Mouse (Mus musculus) kidney, adult 11 months (tissue): Measurements from ENCODE around the gene Apba1.
A peak's percentile ranks its signal among the peaks of the same experiment; 100 is the strongest.

Source experiments
- DNase-seq: peaks from one replicate; pipeline ENCODE4 v3.0.0; 2022

Apba1 gene

DNA sequence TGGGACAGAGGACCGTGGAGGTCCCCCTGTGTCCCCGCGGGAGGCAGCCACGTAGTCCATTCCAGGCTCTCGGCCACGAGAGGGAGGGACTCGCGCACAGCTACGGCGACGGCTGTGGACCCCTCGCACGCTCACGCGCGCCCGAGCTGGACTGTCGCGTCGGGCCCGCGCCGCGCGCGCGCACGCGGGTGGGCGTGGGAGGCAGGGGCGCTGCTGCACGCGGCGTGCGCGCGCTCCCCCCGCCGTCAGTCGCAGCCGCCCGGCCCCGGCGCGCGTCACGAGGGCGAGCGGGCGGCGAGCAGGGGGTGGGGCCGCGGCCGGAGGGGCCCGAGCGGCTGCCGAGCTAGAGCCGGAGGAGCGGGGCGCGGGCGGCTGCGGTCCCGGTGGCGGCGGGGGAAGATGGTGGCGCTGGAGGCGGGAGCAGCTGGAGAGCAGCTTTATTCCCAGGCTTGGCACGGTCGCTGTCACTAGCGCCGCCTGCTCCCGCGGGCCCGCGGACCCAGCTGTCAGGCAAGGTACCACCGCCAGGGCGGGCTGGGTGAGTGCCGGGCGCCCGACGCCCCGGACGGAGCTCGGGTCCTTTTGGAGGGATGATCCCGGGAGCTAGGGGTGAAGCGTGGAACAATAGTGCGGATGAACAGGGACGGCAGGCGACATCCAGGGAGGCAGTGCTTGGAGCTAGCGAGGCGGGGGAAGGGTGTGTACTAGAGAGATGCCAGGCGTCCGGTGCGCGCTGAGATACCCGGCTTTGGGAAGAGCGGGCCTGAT lies at the start of gene Apba1:
TSS of gene Apba1 (plus strand) at position 334 of the 768 bp plus-strand sequence.
- DNase-seq: no peak

DNA sequence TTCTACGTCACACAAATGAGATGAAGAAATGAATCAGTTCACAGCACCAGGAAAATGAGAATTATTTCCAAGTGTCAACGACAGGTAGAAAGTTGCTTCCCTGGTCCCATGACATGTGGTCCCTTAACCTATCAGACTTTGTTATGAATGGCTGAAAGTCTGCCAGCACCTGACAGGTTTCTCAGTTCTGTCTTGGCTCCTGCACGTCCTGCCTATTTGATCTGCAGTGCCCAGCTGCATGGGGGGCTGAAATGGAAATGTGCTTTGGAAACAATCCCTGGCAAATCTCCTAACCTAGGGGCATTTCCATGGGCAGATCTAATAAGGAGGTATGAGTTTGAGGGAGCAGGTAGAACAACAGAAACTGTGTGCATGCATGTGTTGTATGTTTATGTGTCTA lies 12.2 kb upstream of the Apba1 start:
- DNase-seq: no peak

DNA sequence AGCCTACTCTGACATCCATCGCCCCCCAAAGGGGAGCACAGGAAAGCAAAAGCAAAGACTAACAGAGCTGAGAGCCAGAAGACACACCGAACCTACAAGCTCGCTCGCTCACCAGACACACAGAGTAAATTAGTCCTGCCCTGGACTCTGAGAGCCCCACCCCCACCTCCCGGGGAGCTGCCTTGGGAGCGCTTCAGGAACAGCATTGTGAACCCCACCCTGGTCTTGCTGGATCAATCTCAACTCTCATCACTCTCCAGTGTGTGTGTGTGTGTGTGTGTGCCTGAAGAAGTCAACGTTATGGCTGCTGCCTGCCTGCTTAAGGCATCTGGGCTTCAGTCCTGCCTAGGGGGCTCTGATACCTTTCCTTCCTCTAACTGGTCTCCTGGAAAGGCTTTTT lies 1.7 kb upstream of the Apba1 start:
- DNase-seq: no peak

DNA sequence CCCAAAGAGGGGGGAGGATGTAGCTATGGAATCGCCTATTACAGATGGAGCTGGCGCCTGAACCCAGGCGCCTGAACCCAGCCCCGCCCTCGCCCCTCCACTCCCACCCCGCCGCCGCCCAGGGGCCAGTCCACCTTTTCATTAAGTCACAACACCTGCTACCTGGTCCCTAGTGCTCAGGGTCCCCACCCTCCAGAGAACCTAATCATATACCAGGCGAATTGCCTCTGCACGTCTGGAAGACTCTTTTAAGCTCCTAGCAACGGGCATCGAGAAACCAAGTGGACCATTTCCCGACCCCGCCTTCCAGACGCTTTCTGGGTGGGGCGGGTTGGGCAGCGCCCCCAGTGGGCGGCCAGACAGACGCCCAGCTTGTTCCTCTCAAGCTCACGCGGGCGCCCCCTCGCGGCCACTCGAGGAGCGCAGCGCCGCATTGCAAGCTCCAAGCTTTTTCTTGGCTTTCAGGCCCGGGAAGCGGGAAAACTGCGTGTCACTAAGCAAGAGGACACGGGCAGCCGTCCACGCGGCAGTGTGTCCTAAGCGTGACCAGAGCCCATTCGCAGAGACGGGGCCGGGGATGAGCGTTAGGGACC lies 630 bp upstream of the Apba1 start:
- peak; percentile 87 for DNase-seq

DNA sequence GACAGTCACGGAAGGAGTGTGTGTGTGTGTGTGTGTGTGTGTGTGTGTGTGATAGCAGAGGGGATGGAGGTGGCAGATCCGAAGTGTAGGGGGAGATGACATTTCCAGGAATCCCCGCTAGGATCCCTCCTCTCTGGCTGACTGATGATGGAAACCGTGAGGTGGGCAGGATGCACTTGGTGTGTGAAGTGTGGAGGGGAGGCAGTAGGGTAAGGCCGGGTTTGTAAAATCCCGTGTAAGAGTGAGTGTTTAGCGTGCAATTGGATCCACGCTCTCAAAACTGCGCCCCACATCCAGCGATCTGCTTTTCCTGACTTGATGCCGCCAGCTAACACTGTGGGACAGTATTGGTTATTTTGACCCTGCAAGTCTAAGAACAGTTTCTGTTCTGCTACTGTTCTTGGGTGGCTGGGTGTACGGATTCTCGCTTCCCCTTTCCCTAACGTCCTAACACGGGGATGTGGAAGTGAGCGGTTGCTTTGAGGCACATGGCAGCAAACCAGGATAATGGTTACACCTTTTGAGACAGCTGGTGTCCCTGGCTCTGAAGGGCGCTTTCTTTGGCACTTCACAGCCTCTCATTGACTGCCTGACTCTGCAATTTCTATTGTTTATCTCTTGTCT lies 747 bp downstream of the Apba1 start:
- no peak for DNase-seq

DNA sequence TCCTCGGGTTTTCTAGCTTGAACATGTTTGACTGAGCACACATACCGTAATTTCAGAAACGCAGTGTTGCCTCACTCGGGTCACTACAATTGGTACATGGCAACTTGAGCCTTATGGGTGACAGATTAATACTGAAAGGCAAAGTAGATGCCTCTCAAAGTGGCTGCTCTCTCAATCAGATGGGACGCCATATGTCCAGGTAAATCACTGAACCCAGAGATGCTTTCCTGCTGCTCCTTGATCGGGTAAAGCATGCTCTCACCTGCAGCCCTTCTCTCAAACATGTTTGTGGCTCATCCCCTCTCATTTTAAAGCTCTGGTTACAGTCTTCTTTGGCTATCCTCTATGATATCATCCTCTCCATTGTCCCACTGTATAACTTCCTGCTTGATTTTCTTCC lies 4.7 kb downstream of the Apba1 start:
- no peak for DNase-seq

DNA sequence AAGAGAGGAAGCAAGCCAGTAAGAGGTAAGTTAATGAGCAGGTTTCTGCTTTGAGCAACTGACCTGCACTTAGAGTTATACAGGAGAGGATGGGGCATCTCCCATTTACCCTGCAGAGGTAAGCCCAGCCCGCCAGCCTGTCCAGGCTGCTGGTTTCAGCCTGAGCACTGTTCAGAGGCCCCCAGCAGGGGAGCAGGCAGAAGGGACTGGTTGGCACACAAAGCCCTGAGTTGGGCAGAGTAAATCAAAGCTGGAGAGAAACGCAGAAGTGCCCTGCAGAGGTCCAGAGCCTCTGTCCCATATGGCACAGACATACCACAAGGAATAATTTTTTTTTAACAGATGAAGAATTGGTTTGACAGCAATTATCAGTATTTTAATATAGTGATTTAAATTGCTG lies 5.4 kb downstream of the Apba1 start:
- no peak for DNase-seq

DNA sequence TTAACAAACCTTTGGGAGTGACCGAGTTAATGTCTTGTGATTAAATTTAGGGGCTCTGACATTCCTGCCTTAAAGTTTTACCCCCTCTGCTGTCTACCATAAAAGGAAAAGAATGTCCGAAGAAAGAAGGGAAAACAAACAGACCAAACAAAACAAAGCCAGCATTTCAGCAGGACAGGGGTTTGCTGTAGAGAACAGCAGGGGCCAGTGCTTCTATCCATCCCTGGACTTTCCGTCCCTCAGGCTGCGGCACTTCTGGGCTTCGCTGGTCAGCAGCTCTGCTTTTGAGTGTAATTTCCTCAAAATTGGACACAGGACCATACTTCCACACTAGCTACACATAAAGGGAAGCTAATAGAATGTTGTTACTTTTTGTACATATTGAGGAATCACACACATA lies 10.2 kb downstream of the Apba1 start:
- DNase-seq: no peak

DNA sequence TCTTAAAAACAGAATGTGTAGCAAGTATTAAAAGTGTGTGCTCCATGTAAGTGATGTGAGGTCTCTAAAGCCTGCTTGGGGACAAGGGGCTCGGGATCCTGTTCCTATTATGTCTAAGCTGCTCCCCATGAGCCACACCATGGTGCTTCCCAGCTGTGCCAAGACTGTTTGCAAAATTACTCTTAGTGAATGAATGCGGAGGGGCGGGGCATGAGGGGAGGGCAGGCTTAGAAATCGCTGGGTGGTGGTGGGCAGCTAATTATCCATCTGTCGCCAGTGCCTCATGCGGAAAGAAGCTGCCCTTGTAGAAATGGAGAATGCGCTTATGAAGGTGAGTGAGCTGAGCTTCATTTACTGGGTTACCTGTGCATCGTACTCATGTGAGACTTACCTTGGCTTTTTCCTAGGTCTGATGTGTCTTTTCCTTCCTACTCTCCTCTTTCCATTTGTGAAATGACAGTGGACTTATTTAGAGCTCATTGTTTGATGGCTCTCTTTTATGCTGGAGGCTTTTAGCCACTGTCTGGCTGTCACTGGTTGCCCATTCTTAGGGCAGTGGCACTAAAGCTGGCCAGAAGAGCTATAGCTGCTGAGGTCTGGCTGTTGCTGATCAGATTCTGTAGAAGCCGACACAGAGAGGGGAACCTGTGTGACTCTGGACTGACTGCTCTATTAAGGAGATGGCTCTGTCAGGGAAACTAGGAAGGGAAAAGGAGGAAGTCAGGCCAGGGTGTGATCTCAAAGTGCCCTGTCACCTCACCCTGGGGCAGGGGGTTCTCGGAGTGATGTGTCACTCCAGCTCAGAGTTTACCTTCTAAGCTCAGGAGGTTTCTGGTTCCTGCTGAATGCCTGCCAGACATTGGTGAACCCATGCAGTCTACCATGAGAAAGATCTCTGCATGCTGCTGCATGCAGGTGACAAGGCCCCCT lies 12.1 kb downstream of the Apba1 start:
- DNase-seq: no peak

DNA sequence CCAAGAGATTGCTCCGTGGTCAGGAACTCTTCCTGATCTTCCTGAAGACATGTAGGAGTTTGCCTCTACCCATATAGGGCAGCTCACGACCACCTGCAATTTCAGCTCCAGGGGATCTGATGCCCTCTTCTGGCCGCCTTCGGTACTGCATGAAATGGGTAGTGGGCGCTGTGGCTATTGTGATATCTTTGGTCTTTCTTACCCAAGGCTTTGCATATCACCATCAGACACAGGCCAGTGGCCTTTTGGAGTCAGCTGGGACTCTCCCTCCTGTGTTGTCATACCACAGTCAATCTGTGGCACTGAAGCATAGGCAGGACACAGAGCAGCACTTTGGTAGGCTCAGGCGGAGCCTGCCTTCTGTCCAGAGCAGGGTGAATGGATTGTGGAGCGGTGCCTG lies 13.3 kb downstream of the Apba1 start:
- no peak for DNase-seq

DNA sequence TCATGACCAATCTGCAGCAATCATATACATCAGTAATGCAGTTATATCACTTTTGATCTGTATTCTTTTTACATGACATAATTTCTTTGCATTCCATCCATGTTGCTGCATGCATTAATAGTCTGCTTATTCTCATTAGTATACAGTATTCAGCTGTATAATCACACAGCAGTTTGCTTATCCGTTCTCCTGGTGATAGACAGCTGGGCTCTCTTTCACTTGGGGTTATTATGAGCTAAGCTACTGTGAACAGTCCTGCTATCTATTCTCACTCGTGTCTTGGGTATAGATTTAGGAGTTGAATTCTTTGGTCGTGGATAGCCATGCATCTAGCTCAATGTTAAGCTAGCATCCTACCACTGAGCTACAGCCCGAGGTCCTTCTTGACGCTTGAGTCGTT lies 16.7 kb downstream of the Apba1 start:
- DNase-seq: no peak

DNA sequence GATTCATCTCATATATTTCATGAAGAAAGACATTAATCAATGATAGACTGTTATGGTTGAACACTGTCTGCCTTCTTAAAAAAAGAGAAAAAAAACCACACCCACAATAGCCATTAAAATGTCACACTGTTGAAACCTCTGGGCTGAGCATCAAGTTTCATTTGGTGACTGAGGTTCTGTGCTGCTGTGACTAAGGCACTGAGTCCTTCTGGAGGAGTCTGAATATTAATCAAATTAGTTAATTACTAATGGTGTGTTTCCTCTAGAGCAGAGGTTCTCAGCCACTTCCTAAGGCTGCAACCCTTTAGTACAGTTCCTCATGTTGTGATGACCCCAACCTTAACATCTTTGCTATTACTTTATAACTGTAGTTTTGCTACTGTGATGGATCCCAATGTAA lies 20.4 kb downstream of the Apba1 start:
- DNase-seq: no peak

DNA sequence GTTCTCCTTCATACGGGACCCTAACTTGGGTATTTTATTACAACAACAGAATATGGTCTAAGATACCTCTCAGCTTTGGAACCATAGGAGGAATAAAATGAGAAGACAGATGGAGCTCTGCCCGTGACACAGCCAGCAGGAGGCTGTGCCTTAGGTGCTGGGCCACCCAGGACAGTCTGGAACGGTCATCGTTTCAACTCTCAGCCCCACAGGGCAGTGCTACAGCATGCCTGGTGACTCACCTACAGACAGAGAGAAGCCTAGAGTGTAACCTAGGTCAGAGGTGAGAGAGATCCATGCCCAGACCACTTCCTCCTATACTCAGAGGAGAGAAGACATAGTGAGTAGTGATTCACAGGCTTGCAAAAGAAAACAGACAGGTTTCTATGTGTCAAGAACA lies 21.4 kb downstream of the Apba1 start:
- no peak for DNase-seq

DNA sequence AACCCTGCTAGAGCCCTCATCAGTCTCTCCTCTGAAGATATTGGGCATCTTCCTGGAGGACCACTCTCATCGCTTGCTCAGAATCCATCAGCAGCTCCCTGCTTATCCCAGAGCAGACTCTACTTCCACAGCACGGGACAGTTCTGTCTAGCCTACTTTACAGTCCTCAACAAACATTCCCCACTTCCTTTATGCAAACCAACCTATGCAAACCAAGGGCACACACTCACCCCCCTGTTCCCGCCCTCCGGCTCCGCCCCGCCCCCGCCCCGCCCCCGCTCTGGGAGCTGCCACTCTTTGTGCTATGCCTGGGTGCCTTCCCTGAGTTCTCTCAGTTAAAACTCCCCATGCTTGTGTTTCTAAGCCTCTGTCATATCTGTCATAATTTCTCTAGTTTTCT lies 23.3 kb downstream of the Apba1 start:
- no peak for DNase-seq

DNA sequence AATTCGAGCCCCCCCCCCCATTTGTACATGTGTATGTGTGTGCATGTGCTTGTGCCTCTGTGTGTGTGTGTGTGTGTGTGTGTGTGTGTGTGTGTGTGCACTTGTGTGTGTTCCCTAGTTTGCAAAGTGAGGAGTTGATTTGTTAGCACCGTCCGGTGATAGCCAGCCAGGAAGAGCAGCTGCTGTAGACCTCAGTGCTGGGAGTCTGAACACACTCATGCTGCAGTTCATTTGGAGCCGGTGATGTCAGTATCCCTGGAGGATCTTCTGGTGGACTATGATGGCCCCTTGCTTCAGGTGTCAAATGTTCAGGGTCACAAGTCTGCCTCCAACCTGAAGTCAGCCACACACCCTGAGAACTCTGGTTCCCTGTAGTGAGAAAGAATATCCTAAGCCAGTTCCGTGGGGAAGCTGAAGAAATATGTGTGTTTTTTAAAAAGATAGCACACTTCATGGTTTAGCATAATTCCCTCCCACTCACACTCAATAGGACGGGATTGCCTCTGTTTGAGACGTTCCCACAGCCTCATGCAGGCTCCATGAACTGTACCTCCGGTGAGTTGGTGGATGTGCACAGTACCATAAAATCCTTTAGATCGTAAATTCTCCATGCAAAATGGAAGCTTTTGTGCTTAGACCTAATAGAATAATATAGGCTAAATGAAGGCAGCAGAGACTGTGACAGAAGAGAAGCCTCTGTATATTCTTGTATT lies 29.9 kb downstream of the Apba1 start:
- no peak for DNase-seq

DNA sequence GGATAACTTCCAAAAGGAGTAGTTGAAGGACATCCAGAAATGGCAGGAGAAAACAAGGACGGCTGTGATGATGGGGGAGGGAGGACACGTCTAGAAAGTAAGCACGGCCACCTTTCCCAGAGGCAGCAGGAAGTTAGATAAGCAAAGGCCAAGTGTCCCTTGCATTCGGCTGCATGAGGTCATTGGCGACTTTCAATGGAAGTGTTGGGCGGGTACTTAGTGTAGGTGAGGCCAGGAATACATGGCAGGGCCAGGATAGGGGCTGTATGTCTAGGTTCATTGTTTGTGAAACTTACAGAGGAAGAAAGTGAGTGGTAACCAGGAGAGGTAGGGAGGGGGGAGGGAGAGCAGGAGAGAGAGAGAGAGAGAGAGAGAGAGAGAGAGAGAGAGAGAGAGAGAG lies 33.0 kb downstream of the Apba1 start:
- DNase-seq: no peak

DNA sequence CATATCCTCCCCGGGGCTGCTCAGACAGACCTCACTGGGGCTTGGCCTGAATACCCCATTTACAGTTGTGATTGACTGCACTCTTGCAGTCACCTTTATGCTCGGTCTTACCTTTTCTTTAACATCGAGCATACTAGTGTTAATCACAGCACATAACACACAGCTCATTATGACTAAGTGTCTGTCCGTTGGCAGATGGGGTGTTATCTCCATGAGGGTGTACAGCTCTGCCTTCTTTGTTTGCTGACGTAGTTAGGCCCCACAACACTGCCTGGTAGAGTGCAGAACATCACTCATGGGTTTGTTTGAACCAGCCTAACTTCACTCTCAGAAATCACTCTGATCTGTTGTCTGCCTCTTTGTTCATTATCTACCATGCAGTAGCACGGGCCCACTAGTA lies 33.9 kb downstream of the Apba1 start:
- no peak for DNase-seq

DNA sequence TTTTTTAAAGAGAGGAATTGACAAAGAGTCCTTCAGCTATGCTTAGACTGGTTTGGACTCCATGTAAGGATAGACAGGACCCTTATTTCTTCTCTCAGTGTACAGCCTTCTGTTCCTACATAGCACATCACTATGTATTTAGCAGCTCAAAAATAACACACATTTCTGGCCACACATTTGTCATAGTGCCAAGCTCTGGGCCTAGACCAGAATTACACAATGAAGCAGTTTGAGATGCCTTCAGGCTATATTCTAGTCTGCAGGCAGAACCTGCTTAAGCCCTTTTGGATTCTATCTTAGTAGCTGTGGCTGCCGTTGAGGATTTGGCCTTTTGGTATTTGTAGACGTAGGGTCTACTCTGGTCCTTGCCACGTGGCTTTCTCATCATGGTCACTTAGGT lies 35.8 kb downstream of the Apba1 start:
- no peak for DNase-seq

DNA sequence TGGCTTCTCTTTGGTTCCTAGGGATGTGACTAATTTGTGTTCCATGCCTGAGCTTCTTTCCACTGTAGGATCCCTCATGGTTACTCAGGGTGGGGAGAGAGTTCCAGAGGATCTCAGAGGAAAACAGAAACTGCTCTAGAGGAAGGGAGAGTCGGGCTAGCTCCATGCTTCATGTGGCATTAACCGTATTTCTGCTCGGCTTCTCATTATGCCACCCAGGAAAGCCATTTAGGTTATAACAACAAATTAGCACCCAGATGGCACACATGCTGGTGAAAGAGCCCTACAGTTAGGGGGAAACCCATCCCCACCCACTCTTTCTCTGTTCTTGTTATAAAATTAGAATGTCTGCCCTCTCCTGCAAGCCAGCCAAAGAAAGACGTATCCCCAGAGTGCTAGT lies 36.5 kb downstream of the Apba1 start:
- no peak for DNase-seq

DNA sequence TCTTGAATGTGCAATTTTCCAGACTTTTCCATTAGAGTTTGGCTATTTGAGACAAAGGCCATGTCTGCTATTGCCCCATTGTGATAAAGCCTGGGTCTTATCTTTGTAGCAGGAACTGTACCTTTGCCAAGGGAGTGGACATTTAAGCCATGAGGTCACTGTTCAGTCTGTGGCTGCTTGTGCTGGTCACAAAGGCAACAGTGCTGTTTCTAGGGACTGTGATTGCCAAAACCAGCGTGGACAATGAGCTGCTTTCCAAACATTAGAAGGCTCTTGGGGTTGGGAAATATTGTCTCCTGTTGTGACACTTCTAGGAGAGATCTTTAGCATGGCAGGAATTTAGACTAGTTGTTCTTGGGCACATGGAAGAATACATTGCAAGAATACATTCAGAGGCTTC lies 42.5 kb downstream of the Apba1 start:
- no peak for DNase-seq

DNA sequence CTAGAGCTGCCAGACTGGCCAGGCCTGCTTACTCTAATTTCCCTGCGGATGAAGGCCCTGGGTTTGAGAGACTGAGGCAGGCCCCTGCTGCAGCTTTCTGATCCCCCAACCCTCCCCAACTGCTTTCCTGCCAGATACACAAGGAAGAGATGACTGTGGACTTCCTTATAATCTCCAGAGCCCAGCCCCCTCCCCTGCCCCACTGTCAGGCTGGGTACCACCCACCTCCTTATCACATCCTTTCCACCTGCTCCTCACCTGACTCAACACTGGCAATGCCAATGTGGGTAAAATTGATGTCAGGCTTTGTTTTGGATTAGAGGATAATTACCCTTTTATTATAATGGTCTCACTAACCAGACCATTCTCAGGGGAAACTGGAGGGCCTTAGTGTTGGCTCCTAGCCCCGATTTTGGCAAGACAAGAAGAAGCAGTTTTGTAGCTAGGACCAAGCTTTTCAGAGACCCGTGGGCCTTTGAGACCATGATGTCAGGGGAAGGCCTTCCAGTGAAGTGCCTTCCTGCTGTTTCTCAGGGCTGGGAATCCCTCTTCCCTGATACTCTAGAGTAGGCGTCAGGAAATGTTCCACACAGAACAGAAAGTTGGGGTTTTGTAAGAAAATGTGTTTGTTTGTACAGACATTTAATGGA lies 44.7 kb downstream of the Apba1 start:
- DNase-seq: no peak

DNA sequence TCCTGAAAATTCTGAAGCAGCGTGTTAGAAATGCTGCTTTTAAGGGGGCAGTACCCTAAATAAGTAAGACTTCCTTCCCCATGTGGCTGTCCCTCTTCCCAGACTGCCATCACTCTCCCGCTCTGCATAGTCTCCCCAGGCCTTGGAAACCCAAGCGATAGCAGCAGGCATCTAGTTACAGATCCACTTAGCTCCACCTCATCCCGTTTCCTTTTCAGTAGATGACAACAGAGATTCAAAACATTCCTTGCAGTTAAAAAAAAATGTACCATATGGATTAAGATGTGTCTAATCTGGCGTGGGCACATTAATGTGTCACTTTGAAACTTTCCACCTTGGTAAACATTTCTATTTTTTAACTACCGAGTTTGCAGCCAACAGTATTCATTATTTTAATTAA lies 48.1 kb downstream of the Apba1 start:
- DNase-seq: no peak
